Mouse (Mus musculus): ENCODE results near the gene Dhdds.

The Dhdds gene

GRCm38 (mm10) chr4:133956358-133956757 is 44.4 kb downstream of the Dhdds start:
- DNase-seq (ENCODE audit: low read depth, low spot score) = no peak

DNA sequence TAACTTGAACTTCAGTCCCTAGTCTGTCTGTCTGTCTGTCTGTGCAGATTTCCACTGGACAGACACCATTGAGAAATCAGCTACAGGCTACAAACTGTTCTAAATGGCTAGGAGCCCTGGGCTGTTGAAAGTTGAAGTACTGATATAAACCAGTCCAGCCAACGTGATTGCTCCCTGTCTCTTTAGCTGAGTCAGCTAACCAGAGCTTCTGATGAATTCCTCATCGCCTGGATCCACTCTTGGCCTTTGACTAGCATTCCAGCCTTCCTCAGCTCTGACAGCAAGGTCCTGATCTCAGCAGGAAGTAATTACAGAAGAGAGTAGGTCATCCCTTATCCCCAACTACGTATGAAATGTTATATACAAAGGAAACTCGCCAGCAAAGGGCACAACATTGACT is 54.0 kb downstream of the Dhdds start:
- peak; percentile 45 for DNase-seq (ENCODE audit: low read depth, low spot score)

- no peak for DNase-seq (ENCODE audit: low read depth, low spot score)
Measured at GRCm38 (mm10) chr4:133943791-133944190, 56.9 kb downstream of the Dhdds start.

- no peak for DNase-seq (ENCODE audit: low read depth, low spot score)
Measured at GRCm38 (mm10) chr4:133942679-133943078, 58.0 kb downstream of the Dhdds start.

DNA sequence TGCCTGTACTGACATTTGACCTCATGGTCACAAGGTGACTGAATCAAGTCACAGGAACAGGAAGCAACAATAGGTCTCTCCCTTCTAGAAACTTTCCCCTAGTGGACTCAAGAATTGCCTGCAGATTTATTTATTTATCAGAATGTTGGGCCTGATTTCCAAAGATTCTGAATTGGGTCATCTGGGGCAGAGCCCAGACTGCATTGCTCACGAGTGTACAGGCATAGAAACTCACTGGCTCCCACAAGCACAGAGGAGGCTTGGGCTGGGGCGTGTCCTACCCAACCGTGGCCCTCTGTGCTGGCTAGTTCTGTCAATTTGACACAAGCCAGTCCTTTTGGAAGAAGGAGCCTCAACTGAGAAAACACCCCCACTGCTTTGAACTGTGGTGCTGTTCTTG is 59.1 kb downstream of the Dhdds start:
- peak; percentile 46 for DNase-seq (ENCODE audit: low read depth, low spot score)

GRCm38 (mm10) chr4:133940386-133941260 is 60.1 kb downstream of the Dhdds start:
- DNase-seq (ENCODE audit: low read depth, low spot score) = peak; percentile 75

DNA sequence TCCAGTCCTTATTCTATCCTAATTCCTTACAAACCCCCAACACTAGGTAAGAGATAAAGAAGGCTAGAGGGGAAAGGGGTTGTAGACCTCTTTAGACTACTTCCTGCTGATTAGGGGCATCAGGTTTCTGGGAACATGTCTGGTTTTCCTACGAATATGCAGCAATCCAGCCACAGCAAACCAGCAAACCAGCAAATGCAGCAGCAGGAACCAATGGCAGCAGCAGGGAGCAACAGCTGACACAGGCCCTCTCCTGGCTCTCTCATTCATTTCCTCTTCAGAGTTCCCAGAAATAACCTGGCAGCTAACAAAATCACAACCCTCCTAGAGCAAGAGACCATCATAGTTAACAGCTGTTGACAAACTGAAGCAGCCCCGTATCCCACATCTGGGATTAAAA is 62.6 kb downstream of the Dhdds start:
- DNase-seq (ENCODE audit: low read depth, low spot score) = no peak

- DNase-seq (ENCODE audit: low read depth, low spot score) = no peak
Measured at GRCm38 (mm10) chr4:133931785-133932184, 68.9 kb downstream of the Dhdds start.

- DNase-seq (ENCODE audit: low read depth, low spot score) = peak; percentile 70
Measured at GRCm38 (mm10) chr4:133931349-133931748, 69.4 kb downstream of the Dhdds start.

DNA sequence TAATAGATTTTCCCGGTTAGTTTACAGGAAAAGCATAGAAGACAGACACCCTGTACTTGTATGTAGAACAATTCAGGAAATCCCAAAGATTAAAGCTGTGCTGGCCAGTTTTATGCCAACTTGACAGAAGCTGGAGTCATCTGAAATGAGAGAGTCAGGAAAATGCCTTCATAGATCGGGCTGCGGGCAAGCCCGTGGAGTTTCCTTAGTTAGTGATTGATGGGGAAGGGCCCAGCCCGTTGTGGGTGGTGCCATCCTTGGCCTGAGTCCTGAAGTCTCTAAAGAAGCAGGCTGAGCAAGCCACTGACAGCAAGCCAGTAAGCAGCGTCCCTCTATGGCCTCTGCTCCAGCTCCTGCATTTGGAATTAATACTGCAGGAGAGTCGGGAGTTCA is 71.4 kb downstream of the Dhdds start:
- DNase-seq (ENCODE audit: low read depth, low spot score) = no peak

- no peak for DNase-seq (ENCODE audit: low read depth, low spot score)
Measured at GRCm38 (mm10) chr4:133928576-133929277, 72.0 kb downstream of the Dhdds start.

GRCm38 (mm10) chr4:133925204-133925603 is 75.5 kb downstream of the Dhdds start:
- DNase-seq (ENCODE audit: low read depth, low spot score) = no peak

GRCm38 (mm10) chr4:133923743-133924142 is 77.0 kb downstream of the Dhdds start:
- DNase-seq (ENCODE audit: low read depth, low spot score) = no peak

All from 3T3-L1 (cell line).